Mouse (Mus musculus): ENCODE results near the gene Hdc.

Hdc gene

DNA sequence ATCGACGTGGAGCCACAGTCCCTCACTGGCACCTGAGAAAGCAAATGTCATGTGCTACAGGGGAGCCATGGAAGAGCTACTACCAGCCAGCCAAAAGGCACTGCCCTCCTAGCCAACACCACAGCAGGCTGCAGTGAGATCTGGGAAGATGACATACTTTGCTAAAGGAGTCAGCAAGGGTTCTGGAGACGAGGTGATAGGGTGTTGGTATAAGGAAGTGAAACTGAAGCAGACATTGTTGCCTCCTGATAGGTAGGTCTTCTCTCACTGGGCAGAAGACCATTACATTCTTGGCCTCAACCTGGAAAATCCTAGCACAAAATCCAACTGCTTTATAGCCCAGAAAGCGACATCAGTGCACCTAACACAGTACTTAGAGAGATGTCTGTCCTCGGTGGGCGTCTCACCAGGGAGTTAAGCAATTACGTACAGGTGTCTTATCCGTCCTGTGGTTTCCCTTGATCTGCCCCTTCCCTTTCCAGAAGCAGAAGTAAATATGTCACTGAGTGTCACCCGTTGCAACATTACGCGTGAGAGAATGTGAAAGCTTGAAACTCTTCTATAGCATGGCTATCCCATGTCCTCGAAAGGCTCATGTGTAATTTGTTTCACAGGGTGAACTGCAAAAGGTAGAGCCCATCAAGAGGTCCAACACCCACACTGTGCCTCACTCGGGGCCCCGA lies 17.0 kb downstream of the Hdc start:
- no peak for DNase-seq (ENCODE audit: low spot score in 2 of 2)

DNA sequence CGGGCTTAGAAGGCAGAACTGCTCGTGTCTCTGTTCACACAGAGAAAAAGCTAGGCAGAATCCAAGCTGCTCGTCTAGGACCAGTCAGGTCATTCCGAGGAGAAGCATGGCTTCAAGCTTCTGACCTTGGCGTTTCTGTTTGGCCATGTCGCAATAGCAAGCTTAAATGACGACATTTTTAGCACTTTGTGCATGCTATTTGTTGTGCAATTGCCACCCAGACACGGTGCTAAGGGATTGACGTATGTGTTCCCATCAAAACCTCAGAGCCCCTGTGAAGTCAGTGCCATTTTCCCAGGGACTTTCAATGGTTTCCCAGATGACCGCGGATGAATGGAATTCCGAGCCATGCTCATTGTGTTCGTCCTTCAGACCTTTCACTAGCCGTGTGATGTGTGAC lies 18.6 kb downstream of the Hdc start:
- DNase-seq (ENCODE audit: low spot score in 2 of 2) = no peak

DNA sequence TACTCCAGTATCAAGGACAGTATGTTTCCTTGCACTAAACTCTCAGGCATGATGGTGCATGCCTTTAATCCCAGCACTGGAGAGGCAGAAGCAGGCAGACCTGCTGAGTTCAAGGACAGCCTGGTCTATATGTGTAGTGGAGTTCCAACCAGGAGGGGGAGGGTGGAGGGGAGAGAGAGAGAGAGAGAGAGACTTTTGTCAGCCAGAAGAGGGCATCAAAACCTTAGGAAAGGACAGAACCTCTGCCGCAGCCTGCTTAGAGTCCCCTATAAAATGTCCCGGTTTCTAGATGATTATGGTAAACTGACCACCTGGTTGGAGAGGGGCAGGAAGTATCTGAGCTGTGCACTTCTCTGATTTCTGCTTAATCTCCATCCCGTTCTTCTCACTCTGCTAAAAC lies 20.1 kb downstream of the Hdc start:
- no peak for DNase-seq (ENCODE audit: low spot score in 2 of 2)

DNA sequence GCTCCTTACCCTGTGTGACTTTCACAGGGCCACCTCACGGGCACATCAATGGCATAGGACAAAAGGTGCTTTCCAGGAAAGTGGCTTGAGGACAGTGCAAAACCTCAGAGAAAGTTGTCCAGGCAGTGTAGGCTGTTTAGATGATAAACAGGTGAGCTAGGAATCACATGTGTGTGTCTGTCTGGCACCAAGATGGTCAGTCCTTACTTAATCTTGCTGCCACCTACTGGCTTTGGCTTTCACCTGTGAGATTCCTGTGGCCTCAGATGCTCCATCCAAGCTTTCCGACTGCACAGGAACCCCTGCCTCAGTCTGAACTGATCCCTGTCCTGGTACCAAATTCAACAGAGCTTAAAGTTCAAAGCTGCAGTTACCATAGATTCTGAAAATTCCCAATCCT lies 20.7 kb downstream of the Hdc start:
- no peak for DNase-seq (ENCODE audit: low spot score in 2 of 2)

DNA sequence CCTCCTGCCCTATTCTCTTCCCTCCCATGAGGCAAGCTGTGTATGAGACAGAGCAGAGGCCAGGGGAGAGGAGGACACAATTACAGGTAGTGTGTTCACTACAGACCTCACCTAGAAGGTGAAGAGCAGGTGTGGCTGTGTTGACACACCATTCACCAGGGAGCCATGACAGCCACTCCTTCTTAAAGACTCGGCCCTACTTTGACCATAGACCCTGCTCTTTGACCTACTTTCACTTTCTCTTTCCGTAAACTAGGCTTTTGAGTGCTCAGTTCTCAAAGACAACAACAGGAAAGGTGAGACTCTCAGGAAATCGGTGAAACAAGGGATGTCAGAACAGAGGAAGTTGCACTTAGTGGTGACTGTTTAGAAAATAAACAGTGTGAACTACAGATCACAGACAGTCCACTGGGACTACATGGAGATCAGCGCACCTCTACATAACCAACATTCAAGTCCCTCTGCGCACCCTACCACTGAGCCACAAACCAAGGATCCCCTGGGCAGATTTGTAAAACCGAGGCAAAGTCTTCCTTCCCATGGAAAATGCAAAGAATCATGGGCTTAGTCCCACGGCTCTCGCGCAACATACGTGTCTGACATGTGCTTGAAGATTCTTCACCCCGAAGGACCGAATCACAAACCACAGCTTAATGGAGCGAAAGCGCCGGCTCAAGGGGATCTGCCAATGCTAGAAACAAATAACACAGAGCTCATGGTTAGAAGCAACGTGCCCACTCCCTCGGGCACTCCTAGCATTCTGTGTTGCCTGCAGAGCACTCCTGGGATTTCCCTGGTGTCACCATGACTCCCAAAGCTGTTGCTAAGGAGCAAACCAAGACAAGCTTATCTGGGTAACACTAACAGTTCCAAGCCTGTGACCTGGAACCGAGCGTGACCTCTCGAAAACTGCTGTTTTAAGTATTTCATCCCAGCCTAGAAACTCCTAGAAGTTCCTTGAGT lies 21.5 kb downstream of the Hdc start:
- DNase-seq (ENCODE audit: low spot score in 2 of 2) = no peak

DNA sequence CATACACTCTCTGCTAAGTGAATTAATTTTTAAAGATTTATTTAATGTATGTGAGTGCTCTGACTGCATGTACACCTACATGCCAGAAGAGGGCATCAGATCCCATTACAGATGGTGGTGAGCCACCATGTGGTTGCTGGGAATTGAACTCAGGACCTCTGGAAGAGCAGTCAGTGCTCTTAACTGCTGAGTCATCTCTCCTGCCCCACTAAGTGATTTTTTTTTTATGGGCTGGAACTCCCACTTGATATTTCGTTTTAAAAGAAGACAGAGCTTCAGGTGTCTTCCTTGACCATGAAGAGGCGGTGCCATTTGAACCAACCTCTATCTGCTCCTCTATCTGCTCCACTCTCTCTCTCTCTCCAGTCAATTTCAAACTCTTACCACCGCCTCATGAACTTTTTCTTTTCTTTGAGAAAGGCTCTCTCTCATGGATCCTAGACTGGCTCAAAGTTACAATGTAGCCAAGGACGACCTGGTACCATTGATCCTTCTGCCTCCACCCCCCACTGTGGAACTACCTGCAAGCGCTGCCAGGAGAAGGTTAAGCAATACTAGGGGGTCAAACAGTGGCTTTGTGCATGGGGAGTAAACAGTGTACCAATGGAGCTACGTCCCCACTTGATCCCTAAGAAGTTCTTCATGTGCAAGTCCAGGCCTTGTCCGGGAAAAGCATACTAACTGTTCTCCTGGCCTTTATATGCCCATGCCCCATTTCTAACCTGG lies 22.6 kb downstream of the Hdc start:
- no peak for DNase-seq (ENCODE audit: low spot score in 2 of 2)

DNA sequence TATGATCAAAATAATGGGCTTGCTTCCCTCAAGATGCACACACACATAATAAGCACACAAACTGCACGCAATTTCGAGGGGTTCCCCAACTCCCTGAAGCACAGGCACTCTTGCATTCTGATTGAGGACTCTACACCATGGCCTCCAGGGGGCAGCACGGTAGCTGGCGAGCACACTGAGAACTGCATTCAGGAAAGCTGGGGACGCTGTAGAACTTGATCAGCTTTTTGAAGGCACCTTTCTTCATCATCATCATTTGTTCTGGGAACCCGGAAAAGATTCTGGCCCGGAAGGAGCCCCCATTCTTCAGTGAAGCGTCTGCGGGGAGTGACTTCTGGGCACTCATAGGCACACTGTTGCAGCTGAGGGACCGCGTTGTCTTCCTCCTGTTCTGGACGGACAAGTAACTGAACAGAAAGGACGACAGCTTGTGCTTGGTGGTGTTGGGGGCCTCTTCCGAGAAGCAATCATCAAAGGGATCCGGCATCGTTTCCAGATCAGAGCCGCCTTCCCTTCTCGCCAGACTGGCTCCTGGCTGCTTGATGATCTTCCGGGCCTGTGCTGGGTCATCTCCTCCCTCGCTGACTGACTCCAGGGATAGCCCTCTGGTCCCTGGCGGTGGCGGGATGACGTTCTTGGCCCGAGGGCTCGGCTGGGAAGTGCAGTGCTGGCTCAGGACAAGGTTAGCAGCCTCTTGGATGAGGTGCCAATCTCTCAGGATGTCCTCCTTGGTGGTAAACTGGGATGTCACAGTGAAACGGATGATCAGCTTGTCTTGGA lies 25.1 kb downstream of the Hdc start:
- peak; percentile 61 to 87 for DNase-seq (ENCODE audit: low spot score in 2 of 2)

DNA sequence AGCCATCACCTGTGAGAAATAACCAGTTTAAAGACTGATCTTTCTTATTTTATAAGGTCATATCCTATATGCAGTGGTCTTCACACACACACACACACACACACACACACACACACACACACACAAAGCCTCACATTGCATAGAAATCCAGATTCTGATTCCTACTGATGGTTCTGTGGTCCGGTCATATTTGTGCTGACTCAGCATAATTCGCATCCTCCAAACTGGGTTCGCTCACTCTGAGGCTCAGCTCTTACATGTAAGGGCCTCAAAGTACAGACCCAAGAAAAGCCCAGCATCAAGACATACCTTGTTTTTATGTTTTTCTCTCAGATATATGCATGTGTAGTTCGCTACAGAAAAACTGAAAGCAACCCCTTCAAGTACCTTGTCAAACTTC lies 27.8 kb downstream of the Hdc start:
- DNase-seq (ENCODE audit: low spot score in 2 of 2) = no peak

DNA sequence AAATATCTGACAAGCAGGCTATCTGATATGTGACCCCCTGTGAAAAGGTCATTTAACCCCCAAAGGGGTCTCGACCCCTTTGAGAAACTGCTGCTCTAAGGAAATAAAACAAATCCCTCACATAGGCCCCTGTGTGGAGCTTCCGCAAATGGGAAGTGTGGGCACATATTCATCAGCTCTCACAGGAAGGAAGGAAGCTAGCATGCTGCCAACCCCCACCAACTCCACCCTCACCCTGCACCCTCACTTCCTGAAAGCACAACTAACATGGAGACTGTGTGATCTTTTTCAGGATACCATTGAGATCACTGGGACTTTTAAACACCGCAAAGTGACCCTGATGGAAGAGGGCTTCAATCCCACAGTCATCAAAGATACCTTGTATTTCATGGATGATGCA lies 31.6 kb downstream of the Hdc start:
- DNase-seq (ENCODE audit: low spot score in 2 of 2) = no peak

DNA sequence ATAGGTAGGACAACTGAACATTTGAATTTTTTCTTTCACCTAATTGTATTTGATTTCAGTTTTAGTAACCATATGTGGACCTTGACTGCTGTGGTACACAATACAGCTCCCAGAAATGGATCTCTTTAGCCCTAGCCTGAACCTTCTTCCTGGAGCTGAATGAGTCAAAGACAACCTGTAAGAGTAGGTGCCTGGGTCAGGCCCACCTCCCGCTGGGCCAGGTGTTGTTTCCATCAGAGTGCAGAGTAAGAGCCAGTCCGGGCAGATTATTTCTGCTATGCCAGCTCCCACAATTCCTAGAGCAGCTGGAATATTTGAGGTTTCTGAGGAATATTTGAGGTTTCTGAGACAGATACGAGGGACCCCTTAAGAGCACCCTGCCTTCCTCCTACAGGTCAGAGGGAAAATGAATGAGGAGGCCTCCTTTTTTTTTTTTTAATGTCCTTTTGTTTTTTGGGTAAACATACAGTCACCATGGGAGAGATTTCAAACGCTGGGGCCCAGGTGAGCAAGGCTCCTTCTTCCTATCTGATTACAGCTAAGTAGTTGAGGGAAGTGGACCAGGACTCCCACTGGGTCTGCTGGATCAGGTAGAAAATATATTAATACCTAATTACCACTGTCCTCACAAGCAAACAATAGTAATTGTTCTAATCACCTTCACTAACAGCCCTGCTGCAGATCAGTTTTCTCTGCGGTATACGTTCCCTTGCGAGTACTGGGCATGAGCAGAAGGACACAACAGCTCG lies 34.3 kb downstream of the Hdc start:
- no peak for DNase-seq (ENCODE audit: low spot score in 2 of 2)

DNA sequence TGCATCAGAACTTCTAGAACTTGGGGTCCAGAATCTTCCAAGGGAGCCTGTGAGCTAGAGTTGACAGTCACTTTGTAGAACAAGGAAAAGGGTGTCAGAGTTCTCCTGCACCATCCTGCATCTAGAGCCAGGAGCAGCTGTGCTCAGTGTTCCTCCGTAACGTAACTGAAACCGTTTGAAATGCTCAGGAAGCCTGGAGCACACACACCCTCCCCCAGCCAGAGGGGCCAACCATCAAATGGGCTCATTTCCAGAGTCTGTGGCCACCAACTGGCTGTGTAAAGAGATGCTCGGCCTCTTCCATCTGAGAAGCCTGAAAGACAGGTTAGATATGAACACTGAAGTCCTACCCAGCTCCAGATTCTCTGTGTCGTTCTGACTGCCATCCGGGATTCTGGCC lies 35.1 kb downstream of the Hdc start:
- DNase-seq (ENCODE audit: low spot score in 2 of 2) = no peak

DNA sequence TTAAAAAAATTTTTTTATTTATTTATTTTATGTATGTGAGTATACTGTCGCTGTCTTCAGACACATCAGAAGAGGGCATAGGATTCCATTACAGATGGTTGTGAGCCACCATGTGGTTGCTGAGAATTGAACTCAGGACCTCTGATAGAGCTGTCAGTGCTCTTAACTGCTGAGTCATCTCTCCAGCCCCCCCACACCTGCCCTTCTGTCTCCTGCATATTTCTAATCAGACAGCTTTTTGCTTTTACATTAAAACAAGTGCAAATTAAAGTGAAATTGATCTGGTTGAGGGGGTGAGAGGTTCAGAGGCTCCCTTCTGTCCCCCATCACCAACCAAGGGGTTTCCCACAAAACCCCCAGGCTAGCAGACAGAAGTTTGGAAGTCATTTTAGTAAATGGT lies 39.8 kb downstream of the Hdc start:
- DNase-seq (ENCODE audit: low spot score in 2 of 2) = no peak

DNA sequence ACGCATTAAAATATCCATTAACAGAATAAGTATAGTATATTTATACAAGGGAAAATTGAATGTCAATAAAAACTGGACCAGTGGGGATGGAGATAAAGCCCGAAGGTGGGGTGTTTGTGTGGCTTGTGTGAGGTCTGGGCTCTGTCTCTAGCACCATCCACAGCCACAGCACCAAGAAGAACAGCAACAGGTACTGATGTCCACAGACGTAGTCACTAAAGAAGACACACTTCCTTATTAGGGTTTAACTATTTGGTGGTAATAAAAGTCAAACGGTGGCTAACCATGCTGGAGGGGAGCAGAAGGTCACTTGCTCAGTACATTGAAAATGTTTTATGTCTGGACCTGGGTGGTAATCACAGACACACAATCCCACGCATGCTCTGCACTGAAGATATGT lies 41.7 kb downstream of the Hdc start:
- no peak for DNase-seq (ENCODE audit: low spot score in 2 of 2)

DNA sequence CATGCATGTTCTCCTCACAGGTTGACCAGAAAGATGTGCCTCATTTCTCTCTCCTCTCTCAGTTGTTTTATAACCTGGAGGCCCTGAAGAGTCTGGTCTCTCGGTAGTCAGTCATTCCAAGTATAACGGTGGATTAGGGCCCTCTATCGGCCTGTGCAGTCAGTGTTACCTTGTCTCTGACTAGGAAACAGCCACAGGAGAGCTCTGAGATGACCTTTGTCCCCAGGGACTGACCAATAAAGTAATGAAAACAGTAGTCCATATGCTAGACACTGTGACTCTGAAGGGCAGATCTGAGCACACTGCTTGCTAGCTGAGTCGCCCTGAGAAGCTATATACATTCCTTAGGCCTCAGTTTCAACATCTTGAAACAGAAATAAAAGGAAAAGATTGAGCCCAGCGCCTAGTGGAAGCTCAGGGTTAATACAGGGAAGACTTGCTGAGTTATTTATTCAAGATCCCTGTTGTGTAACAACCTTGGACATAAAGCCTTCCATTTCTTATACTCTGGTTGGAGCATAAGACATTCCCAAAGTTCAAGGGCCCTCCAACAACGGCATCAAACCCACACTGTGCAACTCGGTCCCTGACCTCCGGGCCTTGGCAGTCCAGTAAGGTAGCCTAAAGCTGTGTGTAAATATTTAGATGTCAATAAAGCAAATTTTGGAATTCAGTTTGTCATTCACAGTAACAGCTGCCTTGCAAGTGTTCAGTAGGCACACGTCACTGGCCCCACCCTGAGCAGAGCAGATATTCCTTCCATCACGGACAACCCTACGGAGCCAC lies 43.5 kb downstream of the Hdc start:
- DNase-seq (ENCODE audit: low spot score in 2 of 2) = no peak

DNA sequence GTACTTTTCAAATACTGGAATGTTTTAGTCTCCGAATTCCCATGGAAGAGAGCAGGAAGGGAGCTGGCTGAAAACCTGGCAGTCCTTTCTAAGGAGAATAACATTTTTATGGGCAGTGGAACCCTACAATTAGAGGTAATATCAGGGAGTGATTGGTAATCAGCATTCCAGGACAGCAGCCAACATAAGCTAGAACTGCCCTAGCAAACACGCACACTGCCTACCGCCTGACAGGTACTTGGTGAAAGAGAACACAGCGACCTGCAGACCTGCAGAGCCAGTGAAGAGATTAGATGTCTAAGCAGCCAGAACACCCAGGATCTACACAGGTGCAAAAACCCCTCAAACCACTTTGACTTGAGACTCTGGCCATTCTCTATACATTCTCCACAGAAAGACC lies 46.4 kb downstream of the Hdc start:
- no peak for DNase-seq (ENCODE audit: low spot score in 2 of 2)

DNA sequence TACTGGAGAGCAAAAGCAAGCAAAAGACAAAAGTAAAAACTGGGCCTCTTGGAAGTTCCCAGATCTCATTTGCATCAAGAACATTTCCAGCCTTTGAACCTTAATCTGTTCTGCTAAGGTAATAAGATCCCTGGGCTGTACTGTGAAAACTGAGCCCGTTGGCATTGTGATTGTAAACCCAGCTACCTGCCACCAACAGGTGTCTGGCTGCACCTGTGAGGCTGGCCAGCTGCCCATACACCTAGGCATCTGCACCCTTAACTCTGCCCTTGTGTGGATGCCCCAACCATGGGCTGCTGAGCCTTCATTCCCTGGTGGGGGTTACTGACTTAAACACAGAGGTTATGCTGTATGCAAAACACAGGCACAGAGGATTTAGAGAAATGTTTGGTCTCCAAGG lies 46.9 kb downstream of the Hdc start:
- DNase-seq (ENCODE audit: low spot score in 2 of 2) = no peak

DNA sequence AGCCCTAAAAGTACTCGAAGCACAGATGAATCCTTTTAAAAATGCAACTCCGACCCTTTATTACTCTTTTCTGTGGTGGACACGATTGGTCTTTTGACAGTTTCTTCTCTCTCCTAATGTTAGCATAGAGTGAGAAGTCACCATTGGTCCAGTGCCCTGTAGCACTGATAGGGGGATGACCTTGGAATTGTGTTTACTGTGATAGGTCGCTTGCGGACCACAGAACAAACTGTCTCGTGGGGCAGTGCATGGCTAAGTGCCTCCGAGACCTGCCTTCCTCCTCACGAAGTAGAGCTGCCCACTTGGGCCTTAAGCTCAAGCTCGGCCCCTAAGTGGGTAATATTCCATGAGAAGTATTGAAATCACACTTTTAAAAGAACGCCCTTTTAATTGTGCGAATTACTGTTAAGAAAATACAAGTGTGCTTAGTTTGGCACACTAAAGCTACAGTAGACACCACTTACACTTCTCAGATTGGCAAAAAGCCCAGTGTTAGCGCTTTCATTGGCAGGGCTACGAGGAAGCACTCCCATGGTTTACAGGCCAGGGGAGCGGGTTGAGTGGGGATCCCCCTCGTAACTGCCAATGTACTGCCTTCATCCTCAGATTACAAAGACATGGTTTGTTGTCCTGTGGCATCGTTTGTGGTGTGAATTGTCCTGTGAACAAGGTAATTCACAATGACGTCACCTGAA lies 55.5 kb downstream of the Hdc start:
- DNase-seq (ENCODE audit: low spot score in 2 of 2) = no peak

DNA sequence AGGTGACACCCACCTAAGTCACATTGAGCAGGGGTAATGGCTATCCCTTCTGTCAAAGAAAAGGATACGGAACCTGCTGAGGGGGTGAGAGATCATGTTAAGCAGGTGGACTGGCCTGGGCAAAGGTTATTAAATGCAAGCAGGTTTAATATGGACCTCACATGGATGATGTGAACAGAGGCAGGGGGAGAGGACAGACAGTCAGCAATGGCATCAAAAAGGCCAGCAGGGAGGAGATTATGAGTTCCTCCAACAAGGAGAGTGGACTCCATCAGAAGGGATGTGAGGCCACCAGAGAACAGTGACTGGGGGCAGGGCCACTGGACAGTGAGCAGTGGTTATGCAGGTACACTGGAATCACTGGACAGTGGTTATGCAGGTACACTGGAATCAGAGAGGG lies 59.0 kb downstream of the Hdc start:
- no peak for DNase-seq (ENCODE audit: low spot score in 2 of 2)

DNA sequence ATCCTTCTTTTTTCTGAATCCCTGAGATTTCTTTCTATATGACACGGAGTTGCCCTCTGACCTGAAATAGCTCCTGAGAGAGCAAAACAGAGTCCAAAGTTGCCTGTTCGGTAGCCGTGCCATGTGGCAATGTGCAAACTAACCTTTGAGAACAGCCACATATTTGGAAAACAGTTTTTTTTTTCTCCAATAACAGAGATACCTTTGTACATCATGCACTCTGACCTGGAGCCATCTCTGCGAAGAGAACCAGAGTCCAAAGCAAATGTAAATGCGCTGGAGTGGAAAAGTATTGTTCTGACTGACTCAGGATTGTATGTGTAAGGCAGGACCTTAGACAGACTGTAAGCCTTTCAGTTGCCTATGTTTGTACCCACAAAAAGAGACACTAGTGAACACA lies 63.6 kb downstream of the Hdc start:
- no peak for DNase-seq (ENCODE audit: low spot score in 2 of 2)

DNA sequence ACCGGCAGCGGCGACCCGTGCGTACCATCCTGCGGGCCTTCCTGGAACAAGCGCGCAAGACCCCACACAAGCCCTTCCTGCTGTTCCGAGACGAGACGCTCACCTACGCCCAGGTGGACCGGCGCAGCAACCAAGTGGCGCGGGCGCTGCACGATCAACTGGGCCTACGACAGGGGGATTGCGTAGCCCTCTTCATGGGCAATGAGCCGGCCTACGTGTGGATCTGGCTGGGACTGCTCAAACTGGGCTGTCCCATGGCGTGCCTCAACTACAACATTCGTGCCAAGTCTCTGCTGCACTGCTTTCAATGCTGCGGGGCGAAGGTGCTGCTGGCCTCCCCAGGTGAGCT lies 65.8 kb downstream of the Hdc start:
- no peak for DNase-seq (ENCODE audit: low spot score in 2 of 2)
